Mouse (Mus musculus): ENCODE measurements at regions not wholly inside any gene's neighbourhood (a gene's known extent, or its start where the extent isn't known, plus 50 kb on each side); places are given as distances from the start of the nearest gene placed in this dataset.
"Not testable (repeated sequence)": the region's sequence is repeated elsewhere in the genome, so short reads cannot be mapped to it uniquely, and the experiment has no call there.

DNA sequence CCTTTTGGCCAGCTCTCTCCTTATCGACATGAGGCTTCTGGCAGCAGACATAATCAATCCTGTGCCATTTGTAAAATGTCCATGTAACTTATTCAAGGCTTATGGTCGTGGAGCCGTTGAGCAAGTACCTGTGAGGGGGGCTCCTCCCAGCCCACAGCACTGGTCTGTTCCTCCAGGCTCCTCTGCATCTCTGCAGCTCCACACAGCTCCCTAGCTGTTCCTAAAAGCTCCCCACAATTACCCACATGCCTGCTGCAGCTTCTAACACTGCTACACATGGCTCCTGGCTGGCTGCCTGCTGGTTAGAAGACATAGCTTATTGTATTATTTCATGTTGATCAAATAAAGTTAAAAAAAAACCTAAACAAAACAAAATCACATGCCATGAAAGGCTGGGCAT, 77.9 kb downstream of the Tcp10c start:
- DNase-seq, result not testable (repeated sequence)

DNA sequence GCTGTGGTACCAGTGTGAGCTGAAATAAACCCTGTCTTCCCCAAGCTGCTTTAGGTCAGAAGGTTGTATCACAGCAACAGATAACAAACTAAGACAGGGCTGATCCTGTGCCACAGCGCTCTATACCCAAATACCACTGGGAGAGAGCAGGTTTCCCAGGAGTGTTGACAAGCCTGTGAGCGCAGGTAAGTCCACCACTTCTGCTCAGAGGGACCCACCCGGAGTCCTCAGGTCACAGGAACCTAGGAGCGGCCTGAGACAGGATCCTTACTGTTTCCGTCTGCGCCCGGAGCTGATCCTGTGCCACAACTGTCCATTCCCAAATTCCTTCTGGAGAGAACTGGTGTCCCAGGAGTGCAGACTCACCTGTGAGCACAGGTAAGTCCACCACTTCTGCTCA, 79.8 kb downstream of the Tcp10c start:
- DNase-seq, result not testable (repeated sequence)

- not testable (repeated sequence) for DNase-seq
These were observed 84.4 kb downstream of the Tcp10c start for GRCm38 (mm10) chr17:13438790-13439189.

DNA sequence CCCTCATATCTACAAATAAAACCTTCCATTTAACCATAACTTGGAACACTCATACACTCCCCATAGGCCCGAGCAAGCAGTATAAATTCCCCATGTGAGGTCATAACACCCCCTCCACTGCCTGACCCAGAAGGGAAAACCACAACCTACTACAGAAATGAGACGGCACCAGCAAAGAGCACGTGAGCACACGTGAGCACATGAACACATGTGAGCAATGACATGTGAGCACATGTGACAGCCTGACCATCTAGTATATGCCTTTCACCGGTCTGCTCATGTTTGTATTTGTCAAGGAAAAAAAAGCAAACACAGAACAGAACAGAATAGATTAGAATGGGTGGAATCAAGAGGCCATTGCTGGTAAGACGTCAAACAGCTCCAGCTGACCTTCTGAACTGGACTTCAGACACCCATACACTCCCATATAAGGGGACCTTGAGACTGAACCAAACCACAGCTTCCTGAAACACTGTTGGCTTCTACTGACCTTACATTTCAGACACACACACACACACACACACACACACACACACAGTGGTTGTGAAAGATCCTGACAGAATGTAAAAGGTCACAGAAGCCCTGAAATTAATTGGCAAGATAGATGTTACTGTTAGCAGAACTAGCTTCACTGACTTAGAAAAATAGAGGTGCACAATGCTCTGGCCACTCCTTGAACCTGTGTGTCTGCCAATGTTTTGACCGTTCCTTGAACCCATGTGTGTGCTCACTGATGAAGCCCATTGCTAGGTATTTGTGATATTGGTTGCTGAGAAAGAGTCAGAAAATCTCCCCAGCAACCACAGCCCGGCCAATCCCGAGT, 86.5 kb downstream of the Tcp10c start:
- not testable (repeated sequence) for DNase-seq

GRCm38 (mm10) chr17:13442229-13442628, 87.9 kb downstream of the Tcp10c start:
- DNase-seq, result not testable (repeated sequence)

DNA sequence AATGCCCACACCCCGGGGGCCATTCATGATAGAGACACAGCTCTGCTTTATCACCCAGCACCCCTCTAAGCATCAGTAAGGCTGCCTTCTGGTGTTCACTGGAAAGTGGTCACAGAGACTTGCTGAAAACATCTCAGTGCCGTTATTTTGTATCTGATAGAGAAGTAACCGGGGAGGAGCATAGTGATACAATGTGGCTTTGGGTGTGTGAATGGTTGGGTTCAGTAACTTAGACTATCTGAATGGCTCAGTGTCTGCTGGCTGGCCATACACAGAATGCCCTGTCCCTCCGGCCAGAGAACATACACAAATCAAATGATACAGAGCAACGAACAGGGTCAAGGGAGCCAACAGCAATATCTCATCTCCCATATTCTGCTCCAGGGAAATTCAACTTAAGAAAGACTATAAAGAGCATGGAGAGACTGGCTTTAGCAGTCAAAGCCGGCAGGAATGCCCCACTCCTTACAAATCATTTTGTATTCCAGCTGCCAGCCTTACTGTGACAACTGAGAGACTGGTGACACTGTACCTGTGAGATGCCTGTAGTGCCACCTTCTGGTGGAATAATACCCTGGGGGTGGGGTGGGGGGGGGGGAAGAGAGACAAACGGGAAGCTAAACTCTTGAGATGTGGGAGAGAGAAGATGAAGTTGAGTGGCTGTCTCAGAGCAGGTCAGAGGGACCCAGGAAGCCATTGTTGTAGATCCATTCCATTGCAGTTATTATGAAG, 102.7 kb downstream of the Tcp10c start:
- DNase-seq, result not testable (repeated sequence)

DNA sequence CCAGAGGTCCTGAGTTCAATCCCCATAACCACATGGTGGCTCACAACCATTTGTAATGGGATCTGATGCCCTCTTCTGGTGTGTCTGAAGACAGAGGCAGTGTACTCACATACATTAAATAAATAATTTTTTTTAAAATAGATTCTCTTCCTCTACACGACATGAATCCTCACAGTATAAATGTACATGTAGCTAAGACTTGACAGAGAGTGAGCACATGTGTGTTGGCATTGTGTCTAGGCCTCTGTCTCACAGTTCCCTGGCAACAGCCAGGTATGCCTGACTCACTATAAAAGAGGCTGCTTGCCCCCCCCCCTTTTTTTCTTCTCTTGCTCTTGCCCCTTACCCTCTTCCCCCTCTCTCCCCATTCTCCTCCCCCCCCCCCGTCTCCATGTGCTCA, 103.6 kb downstream of the Tcp10c start:
- DNase-seq, result not testable (repeated sequence)

DNA sequence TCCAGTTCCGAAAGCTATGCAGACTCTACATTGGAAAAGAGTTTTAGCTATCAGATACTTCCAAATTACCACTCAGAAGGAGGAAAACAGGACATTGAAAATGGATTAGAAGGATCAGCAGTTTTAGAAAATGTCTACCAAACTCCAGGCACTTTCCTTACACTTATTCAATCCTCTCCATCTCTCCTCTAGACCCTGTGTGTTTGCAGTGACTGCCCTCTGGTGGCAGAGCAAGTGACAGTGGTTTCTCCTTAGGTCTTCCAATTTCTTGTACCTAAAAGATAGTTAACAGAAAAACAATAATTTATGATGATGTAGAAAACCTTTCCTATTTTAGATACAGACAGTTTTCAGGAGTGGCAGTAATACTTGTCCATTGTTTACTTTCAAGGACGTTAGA, 104.4 kb downstream of the Tcp10c start:
- DNase-seq, result not testable (repeated sequence)

DNA sequence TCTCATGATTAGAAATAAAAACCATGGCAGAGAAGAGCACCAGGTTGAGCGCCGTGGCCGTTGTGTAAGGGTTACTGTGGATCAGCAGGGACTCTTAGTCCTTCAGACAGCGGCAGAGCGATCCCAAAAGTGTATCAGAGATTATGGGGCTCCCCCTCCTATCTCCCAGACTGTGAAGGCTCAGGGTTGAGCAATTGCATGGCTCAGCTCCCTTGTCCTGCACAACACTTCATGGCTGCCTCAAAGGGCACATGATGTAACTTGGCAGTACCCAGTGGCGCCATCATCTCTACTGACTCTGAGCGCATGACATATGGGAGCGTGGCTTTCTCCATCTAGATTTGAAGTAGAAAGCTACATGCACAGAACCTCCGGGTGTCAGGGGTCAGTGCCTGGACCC, 108.3 kb downstream of the Tcp10c start:
- DNase-seq, result not testable (repeated sequence)

GRCm38 (mm10) chr17:13465822-13466221, 111.5 kb downstream of the Tcp10c start:
- DNase-seq, result not testable (repeated sequence)

GRCm38 (mm10) chr17:13469867-13470380, 115.6 kb downstream of the Tcp10c start:
- DNase-seq, result not testable (repeated sequence)

- DNase-seq, result peak; percentile 68 to 86
These were observed 118.2 kb downstream of the Tcp10c start for GRCm38 (mm10) chr17:13472460-13473062.

- no peak for DNase-seq
These were observed 120.1 kb downstream of the Tcp10c start for GRCm38 (mm10) chr17:13474310-13475094.

DNA sequence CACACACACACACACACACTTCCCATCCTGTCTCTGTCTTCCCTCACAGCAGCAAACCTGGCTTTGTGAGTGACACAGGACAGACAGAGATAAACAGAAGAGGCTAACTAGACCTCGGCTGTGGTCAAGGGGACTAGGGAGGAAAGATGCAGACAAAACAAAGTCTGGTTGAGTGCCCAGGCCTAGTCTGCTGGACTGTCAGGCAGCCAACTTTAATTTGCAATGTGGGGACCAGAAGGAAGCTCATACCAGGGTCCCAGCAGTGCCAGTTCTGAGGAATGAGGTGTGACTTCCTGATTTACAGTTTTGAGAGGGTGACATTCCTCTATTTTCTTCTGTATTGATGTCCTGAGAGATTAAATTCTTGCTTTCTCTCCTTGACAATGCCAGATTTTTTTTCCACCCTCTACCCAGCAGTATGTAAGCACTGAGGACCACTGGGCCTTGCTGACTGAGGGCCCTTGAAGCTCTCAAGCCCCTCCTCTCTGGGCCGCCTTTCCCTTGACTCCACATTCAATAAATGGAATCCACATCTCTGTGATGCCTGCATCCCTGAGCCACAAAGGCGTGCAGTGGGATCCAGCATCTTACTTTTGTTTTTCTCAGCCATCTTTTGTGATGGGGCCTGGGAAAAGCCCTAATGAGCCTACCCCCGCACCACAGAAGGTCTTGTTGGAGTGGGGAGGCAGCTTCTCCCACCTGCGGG, 124.6 kb downstream of the Tcp10c start:
- DNase-seq, result no peak

DNA sequence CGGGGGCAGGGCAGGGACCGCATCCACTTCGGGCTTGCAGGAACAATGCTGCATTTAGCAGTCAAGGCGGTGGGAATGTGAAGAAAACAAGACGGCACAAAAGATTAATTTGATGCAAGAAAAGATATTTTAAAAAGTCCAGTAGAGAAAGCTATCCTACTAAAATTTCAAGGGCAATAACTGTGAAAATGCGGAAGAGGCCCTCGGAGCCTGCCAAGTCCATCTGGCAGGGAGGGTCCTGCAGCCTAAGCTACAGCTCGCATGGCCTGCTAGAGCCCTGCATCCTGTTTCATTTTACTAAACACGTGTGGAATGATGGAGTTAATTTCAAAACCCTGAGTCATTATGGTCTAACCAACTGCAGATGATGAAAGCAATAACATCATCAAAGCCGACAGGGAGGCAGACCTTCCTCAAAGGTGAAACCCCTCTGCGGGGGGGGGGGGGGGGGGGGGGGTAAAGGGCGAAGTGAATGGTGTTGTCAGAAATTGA, 125.2 kb downstream of the Tcp10c start:
- DNase-seq, result no peak

- no peak for DNase-seq
These were observed 127.2 kb downstream of the Tcp10c start for GRCm38 (mm10) chr17:13481445-13482085.

DNA sequence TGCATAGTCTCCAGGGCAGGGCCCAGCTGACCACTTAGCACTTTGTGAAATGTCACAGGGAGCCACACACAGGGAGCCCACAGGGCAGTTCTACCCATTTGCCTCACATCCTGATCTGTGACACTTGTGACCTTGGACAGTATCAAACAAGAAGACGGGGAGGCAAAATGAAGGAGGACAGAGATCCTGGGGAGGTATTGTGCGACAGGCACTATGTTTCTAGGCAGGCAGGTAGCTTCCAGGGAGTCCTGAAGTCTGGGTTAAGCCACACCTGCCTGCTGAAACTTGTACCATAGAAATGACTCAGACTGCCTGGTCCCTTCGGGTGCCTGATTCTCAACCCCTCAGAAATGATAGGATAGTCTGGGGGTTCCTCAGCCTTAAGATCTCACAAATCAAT, 127.8 kb downstream of the Tcp10c start:
- no peak for DNase-seq

DNA sequence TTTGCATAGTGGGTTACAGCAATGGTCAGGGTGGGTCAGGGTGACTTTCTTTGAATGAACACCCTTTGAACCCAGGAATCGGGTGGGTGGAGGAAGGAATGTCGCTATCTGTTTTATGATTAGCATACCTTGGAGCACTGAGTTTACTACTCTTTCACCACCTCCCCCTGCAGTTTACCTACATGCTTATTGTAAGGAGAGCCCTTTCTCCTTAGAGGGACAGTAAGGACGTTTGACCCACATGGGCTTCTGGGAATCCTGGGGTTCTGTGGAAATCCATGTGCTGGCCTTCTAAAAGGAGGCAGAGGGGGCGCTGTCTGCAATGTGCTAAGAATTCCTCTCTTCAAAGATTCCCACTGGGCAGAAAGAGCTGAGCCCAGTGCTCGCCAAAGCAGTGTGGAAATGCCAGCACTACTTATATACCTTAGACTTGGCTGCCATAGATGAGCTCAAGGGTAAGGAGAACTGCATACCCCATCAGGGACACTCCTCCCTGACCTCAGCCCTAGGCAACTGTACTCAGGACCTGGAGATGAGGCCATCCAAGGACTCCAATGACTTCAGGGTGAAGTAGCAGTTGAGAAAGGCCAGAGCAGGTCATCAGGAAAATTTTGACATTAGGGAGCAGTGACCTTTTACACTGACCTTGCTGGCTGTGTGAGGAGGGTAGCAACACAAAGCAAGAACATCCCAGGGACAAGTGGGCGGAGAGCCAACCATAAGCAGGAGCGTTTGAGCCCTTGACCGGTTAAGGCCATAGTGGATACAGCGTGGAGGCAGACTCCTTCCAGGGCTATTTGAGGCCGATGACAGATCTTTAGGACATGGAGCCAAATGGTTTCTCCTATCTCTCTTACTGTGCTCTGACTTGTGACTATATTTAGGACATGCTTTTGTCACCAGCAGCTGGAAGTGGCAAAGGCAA, 133.2 kb downstream of the Tcp10c start:
- no peak for DNase-seq

GRCm38 (mm10) chr17:13488608-13489324, 134.4 kb downstream of the Tcp10c start:
- no peak for DNase-seq

All from cerebellum, postnatal 36 days (tissue).